Mouse (Mus musculus): ENCODE results near the gene Gpr82. TPM values are rescaled to one million over a fixed set of nuclear protein-coding genes. Genes with fewer than 3 reads are reported as not detected.

Gpr82 gene
- 0.26 and 0.53 TPM in 2 replicates for polyA plus RNA-seq (2015; fragmentation: Nextera tagmentation; extraction: Ambion mirVana)

- Histone ChIP-seq H3K9me3 (ENCODE audit: low read length) (no peaks in the 10 kb centered on the region), H3K27me3 (ENCODE audit: insufficient read depth, low read length) (no peaks in the 10 kb centered on the region), H3K36me3 (ENCODE audit: insufficient read depth, low read length) (no peaks in the 10 kb centered on the region), H3K4me2 (replicated peaks; ENCODE audit: low read depth, low read length) (no peak within 1 kb of the TSS), H3K27ac (ENCODE audit: low read length) (no peak within 1 kb of the TSS), H3K4me1 (ENCODE audit: insufficient read depth, low read length) (no peaks in the 10 kb centered on the region), H3K9ac (replicated peaks; ENCODE audit: low read length) (no peak within 1 kb of the TSS), H3K4me3 (ENCODE audit: low read length) (no peak within 1 kb of the TSS)
- ATAC-seq (ENCODE audit: low FRiP score, low TSS enrichment), result no peak
- WGBS, result 93% methylated on average over 5 of the region's 5 CpGs
These were observed at the start of gene Gpr82 for GRCm38 (mm10) chrX:13661063-13661462. Gene Gpr82 (plus strand): TSS chrX:13661363.

- no peak overlapping the region for H3K27ac ChIP-seq (ENCODE audit: low read length)
- 70% methylated on average over 2 of the region's 2 CpGs for WGBS
- no peak overlapping the region for H3K4me2 ChIP-seq (replicated peaks; ENCODE audit: low read depth, low read length)
- ATAC-seq (ENCODE audit: low FRiP score, low TSS enrichment), result no peak
- H3K4me3 ChIP-seq (ENCODE audit: low read length), result no peak overlapping the region
- H3K27me3 ChIP-seq (ENCODE audit: insufficient read depth, low read length), result no peaks in the 10 kb centered on the region
- no peaks in the 10 kb centered on the region for H3K4me1 ChIP-seq (ENCODE audit: insufficient read depth, low read length)
- H3K9ac ChIP-seq (replicated peaks; ENCODE audit: low read length), result no peak overlapping the region
- H3K36me3 ChIP-seq (ENCODE audit: insufficient read depth, low read length), result no peaks in the 10 kb centered on the region
- no peaks in the 10 kb centered on the region for H3K9me3 ChIP-seq (ENCODE audit: low read length)
These were observed 49.0 kb upstream of the Gpr82 start for GRCm38 (mm10) chrX:13612115-13612514.

GRCm38 (mm10) chrX:13616726-13617125, 44.4 kb upstream of the Gpr82 start:
- WGBS, result 57% methylated on average over 1 of the region's 1 CpGs
- H3K27ac ChIP-seq (ENCODE audit: low read length), result no peak overlapping the region
- no peaks in the 10 kb centered on the region for H3K9me3 ChIP-seq (ENCODE audit: low read length)

GRCm38 (mm10) chrX:13617294-13617693, 43.9 kb upstream of the Gpr82 start:
- H3K9me3 ChIP-seq (ENCODE audit: low read length), result no peaks in the 10 kb centered on the region
- 97% methylated on average over 1 of the region's 1 CpGs for whole genome bisulfite sequencing
- no peak overlapping the region for H3K4me3 ChIP-seq (ENCODE audit: low read length)
- H3K9ac ChIP-seq (replicated peaks; ENCODE audit: low read length), result no peak overlapping the region
- no peak overlapping the region for H3K27ac ChIP-seq (ENCODE audit: low read length)
- no peaks in the 10 kb centered on the region for H3K4me1 ChIP-seq (ENCODE audit: insufficient read depth, low read length)
- no peak overlapping the region for H3K4me2 ChIP-seq (replicated peaks; ENCODE audit: low read depth, low read length)
- no peaks in the 10 kb centered on the region for H3K27me3 ChIP-seq (ENCODE audit: insufficient read depth, low read length)
- no peaks in the 10 kb centered on the region for H3K36me3 ChIP-seq (ENCODE audit: insufficient read depth, low read length)
- ATAC-seq (ENCODE audit: low FRiP score, low TSS enrichment), result no peak

More at GRCm38 (mm10) chrX:13616726-13617125, 44.4 kb upstream of the Gpr82 start:
- H3K4me3 ChIP-seq (ENCODE audit: low read length), result no peak overlapping the region
- H3K27me3 ChIP-seq (ENCODE audit: insufficient read depth, low read length), result no peaks in the 10 kb centered on the region
- no peak overlapping the region for H3K9ac ChIP-seq (replicated peaks; ENCODE audit: low read length)
- ATAC-seq (ENCODE audit: low FRiP score, low TSS enrichment), result no peak
- no peaks in the 10 kb centered on the region for H3K4me1 ChIP-seq (ENCODE audit: insufficient read depth, low read length)
- H3K4me2 ChIP-seq (replicated peaks; ENCODE audit: low read depth, low read length), result no peak overlapping the region
- no peaks in the 10 kb centered on the region for H3K36me3 ChIP-seq (ENCODE audit: insufficient read depth, low read length)

GRCm38 (mm10) chrX:13618476-13618875, 42.7 kb upstream of the Gpr82 start:
- Histone ChIP-seq H3K27me3 (ENCODE audit: insufficient read depth, low read length) (no peaks in the 10 kb centered on the region), H3K9me3 (ENCODE audit: low read length) (no peaks in the 10 kb centered on the region), H3K4me2 (replicated peaks; ENCODE audit: low read depth, low read length) (no peak overlapping the region), H3K4me1 (ENCODE audit: insufficient read depth, low read length) (no peaks in the 10 kb centered on the region), H3K9ac (replicated peaks; ENCODE audit: low read length) (no peak overlapping the region), H3K36me3 (ENCODE audit: insufficient read depth, low read length) (no peaks in the 10 kb centered on the region), H3K27ac (ENCODE audit: low read length) (no peak overlapping the region), H3K4me3 (ENCODE audit: low read length) (no peak overlapping the region)
- WGBS, result 68% methylated on average over 4 of the region's 4 CpGs
- no peak for ATAC-seq (ENCODE audit: low FRiP score, low TSS enrichment)

- H3K4me1 ChIP-seq (ENCODE audit: insufficient read depth, low read length), result no peaks in the 10 kb centered on the region
- H3K27me3 ChIP-seq (ENCODE audit: insufficient read depth, low read length), result no peaks in the 10 kb centered on the region
- H3K9me3 ChIP-seq (ENCODE audit: low read length), result no peaks in the 10 kb centered on the region
- no peaks in the 10 kb centered on the region for H3K36me3 ChIP-seq (ENCODE audit: insufficient read depth, low read length)
- ATAC-seq (ENCODE audit: low FRiP score, low TSS enrichment), result no peak
- 73% methylated on average over 4 of the region's 4 CpGs for WGBS
- H3K4me3 ChIP-seq (ENCODE audit: low read length), result no peak overlapping the region
- no peak overlapping the region for H3K9ac ChIP-seq (replicated peaks; ENCODE audit: low read length)
- no peak overlapping the region for H3K27ac ChIP-seq (ENCODE audit: low read length)
- no peak overlapping the region for H3K4me2 ChIP-seq (replicated peaks; ENCODE audit: low read depth, low read length)
These were observed 39.7 kb upstream of the Gpr82 start for GRCm38 (mm10) chrX:13621473-13621872.

GRCm38 (mm10) chrX:13622654-13623053, 38.5 kb upstream of the Gpr82 start:
- 83% methylated on average over 5 of the region's 5 CpGs for WGBS

GRCm38 (mm10) chrX:13631599-13632283, 29.4 kb upstream of the Gpr82 start, which contains the start of gene Gpr34:
Gene Gpr34 (plus strand): TSS chrX:13632089.
- WGBS, result 66% methylated on average over 5 of the region's 5 CpGs
- no peak within 1 kb of the TSS for H3K27ac ChIP-seq (ENCODE audit: low read length)
- peaks cover 4% of the 10 kb centered on the region; the same call in 1 of the 2 replicates for H3K27me3 ChIP-seq (ENCODE audit: insufficient read depth, low read length)
- H3K4me3 ChIP-seq (ENCODE audit: low read length), result no peak within 1 kb of the TSS
- H3K9ac ChIP-seq (replicated peaks; ENCODE audit: low read length), result no peak within 1 kb of the TSS
- no peak within 1 kb of the TSS for H3K4me2 ChIP-seq (replicated peaks; ENCODE audit: low read depth, low read length)
- ATAC-seq (ENCODE audit: low FRiP score, low TSS enrichment), result no peak
- H3K36me3 ChIP-seq (ENCODE audit: insufficient read depth, low read length), result no peaks in the 10 kb centered on the region
- no peaks in the 10 kb centered on the region for H3K9me3 ChIP-seq (ENCODE audit: low read length)
- no peaks in the 10 kb centered on the region for H3K4me1 ChIP-seq (ENCODE audit: insufficient read depth, low read length)

More at GRCm38 (mm10) chrX:13622654-13623053, 38.5 kb upstream of the Gpr82 start:
- no peaks in the 10 kb centered on the region for H3K4me1 ChIP-seq (ENCODE audit: insufficient read depth, low read length)
- H3K9ac ChIP-seq (replicated peaks; ENCODE audit: low read length), result no peak overlapping the region
- no peaks in the 10 kb centered on the region for H3K36me3 ChIP-seq (ENCODE audit: insufficient read depth, low read length)
- no peak overlapping the region for H3K4me3 ChIP-seq (ENCODE audit: low read length)
- H3K27me3 ChIP-seq (ENCODE audit: insufficient read depth, low read length), result no peaks in the 10 kb centered on the region
- no peak for ATAC-seq (ENCODE audit: low FRiP score, low TSS enrichment)
- no peak overlapping the region for H3K27ac ChIP-seq (ENCODE audit: low read length)
- no peaks in the 10 kb centered on the region for H3K9me3 ChIP-seq (ENCODE audit: low read length)
- H3K4me2 ChIP-seq (replicated peaks; ENCODE audit: low read depth, low read length), result no peak overlapping the region

GRCm38 (mm10) chrX:13636398-13636797, 24.8 kb upstream of the Gpr82 start:
- Histone ChIP-seq H3K27me3 (ENCODE audit: insufficient read depth, low read length) (peaks cover 4% of the 10 kb centered on the region; the same call in 1 of the 2 replicates), H3K4me1 (ENCODE audit: insufficient read depth, low read length) (no peaks in the 10 kb centered on the region), H3K27ac (ENCODE audit: low read length) (no peak overlapping the region), H3K9ac (replicated peaks; ENCODE audit: low read length) (no peak overlapping the region), H3K9me3 (ENCODE audit: low read length) (no peaks in the 10 kb centered on the region), H3K4me3 (ENCODE audit: low read length) (no peak overlapping the region), H3K4me2 (replicated peaks; ENCODE audit: low read depth, low read length) (no peak overlapping the region), H3K36me3 (ENCODE audit: insufficient read depth, low read length) (no peaks in the 10 kb centered on the region)
- 85% methylated on average over 1 of the region's 1 CpGs for WGBS
- ATAC-seq (ENCODE audit: low FRiP score, low TSS enrichment), result no peak

- H3K9me3 ChIP-seq (ENCODE audit: low read length), result no peaks in the 10 kb centered on the region
- no peak overlapping the region for H3K9ac ChIP-seq (replicated peaks; ENCODE audit: low read length)
- no peak overlapping the region for H3K4me3 ChIP-seq (ENCODE audit: low read length)
- H3K27me3 ChIP-seq (ENCODE audit: insufficient read depth, low read length), result peaks cover 4% of the 10 kb centered on the region; the same call in 1 of the 2 replicates
- H3K27ac ChIP-seq (ENCODE audit: low read length), result no peak overlapping the region
- ATAC-seq (ENCODE audit: low FRiP score, low TSS enrichment), result no peak
- 54% methylated on average over 2 of the region's 2 CpGs for WGBS
- no peaks in the 10 kb centered on the region for H3K4me1 ChIP-seq (ENCODE audit: insufficient read depth, low read length)
- no peaks in the 10 kb centered on the region for H3K36me3 ChIP-seq (ENCODE audit: insufficient read depth, low read length)
- H3K4me2 ChIP-seq (replicated peaks; ENCODE audit: low read depth, low read length), result no peak overlapping the region
These were observed 22.3 kb upstream of the Gpr82 start for GRCm38 (mm10) chrX:13638894-13639293.
